Mouse (Mus musculus): ENCODE data around the gene Spint3. TPM values are rescaled to one million over a fixed set of nuclear protein-coding genes. Genes with fewer than 3 reads are reported as not detected.

Gene Spint3
- not detected for polyA plus RNA-seq (2017; shearing (Covaris generic))

GRCm38 (mm10) chr2:164573359-164573758 is at the start of gene Spint3:
Gene Spint3, minus strand, starts transcription at chr2:164573459.

GRCm38 (mm10) chr2:164613471-164613870 is 40.2 kb upstream of the Spint3 start, which contains the start of the genes Wfdc6b and Wfdc8:
Gene Wfdc6b, plus strand, starts transcription at chr2:164613522.
Gene Wfdc8, minus strand, starts transcription at chr2:164613626.

GRCm38 (mm10) chr2:164593494-164593893 is 20.2 kb upstream of the Spint3 start, which contains the start of gene Eppin:
Gene Eppin, minus strand, starts transcription at chr2:164593594.

DNA sequence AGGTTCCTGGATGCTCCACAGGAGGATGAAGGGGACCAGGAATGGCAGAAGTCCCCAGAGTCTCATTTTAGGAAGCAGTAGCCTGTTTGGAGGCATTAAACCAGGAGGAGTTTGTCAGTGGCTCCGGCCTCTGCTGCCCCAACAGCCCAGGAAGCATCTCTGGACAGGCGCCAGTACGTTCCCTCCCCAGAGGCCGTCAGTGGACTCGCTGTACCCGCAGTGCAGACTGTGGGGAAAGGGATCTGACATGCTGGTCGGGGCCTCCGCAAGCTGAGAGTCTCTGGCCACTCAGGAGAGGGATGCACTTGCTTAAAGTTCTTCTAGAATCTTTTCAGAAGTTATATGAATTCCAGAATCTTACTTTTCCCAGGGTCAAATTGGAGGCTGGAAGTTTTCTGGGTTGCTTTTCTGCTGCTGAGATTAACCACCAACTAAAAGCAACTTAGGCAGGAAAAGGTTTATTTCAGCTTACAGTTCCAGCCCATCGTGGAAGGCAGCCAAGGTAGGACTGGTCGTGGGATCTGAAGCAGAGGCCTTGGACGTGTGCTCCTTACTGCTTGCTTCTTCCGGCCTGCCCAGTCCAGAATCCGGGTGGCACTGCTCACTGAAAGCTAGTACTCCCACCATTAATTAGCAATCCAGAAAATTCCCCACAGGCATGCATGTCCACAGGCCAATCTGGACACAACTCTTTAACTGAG is 11.9 kb upstream of the Spint3 start, which contains the start of gene Wfdc6a:
Gene Wfdc6a (minus strand): TSS at position 423 of the 701 bp plus-strand sequence.

GRCm38 (mm10) chr2:164562391-164563188 is 10.7 kb downstream of the Spint3 start, which contains the start of gene Wfdc2:
Gene Wfdc2, plus strand, starts transcription at chr2:164562413.

Other genes with a start within 250 kb of the Spint3 start
- gene Svs5, start 240.7 kb downstream of the Spint3 start, polyA plus RNA-seq (2017; shearing (Covaris generic)), result not detected
- gene Slpi, start 184.4 kb downstream of the Spint3 start, polyA plus RNA-seq (2017; shearing (Covaris generic)), result 5.0 TPM
- gene Rbpjl, start 170.3 kb downstream of the Spint3 start, polyA plus RNA-seq (2017; shearing (Covaris generic)), result not detected
- not detected for gene Matn4, start 168.3 kb downstream of the Spint3 start, polyA plus RNA-seq (2017; shearing (Covaris generic))
- 36.4 TPM for gene Sdc4, start 129.6 kb downstream of the Spint3 start, polyA plus RNA-seq (2017; shearing (Covaris generic))
- 23.4 TPM for gene Sys1, start 116.5 kb downstream of the Spint3 start, polyA plus RNA-seq (2017; shearing (Covaris generic))
- gene Gm20458, start 112.5 kb downstream of the Spint3 start, polyA plus RNA-seq (2017; shearing (Covaris generic)), result 2.2 TPM
- 0.31 TPM for gene Trp53tg5, start 99.7 kb downstream of the Spint3 start, polyA plus RNA-seq (2017; shearing (Covaris generic))
- 5.9 TPM for gene Dbndd2, start 87.4 kb downstream of the Spint3 start, polyA plus RNA-seq (2017; shearing (Covaris generic))
- gene Pigt, start 75.9 kb downstream of the Spint3 start, polyA plus RNA-seq (2017; shearing (Covaris generic)), result 37.1 TPM
- gene Wfdc2, start 11.0 kb downstream of the Spint3 start, polyA plus RNA-seq (2017; shearing (Covaris generic)), result 5.5 TPM
- not detected for gene Wfdc6a, start 12.0 kb upstream of the Spint3 start, polyA plus RNA-seq (2017; shearing (Covaris generic))
- gene Eppin, start 20.1 kb upstream of the Spint3 start, polyA plus RNA-seq (2017; shearing (Covaris generic)), result not detected
- not detected for gene Wfdc6b, start 40.1 kb upstream of the Spint3 start, polyA plus RNA-seq (2017; shearing (Covaris generic))
- gene Wfdc8, start 40.2 kb upstream of the Spint3 start, polyA plus RNA-seq (2017; shearing (Covaris generic)), result not detected
- gene Wfdc16, start 65.3 kb upstream of the Spint3 start, polyA plus RNA-seq (2017; shearing (Covaris generic)), result not detected
- not detected for gene Wfdc10, start 82.6 kb upstream of the Spint3 start, polyA plus RNA-seq (2017; shearing (Covaris generic))
- gene Wfdc9, start 83.1 kb upstream of the Spint3 start, polyA plus RNA-seq (2017; shearing (Covaris generic)), result not detected
- not detected for gene Wfdc11, start 100.6 kb upstream of the Spint3 start, polyA plus RNA-seq (2017; shearing (Covaris generic))
- not detected for gene Wfdc13, start 111.6 kb upstream of the Spint3 start, polyA plus RNA-seq (2017; shearing (Covaris generic))
- gene Spint4, start 125.0 kb upstream of the Spint3 start, polyA plus RNA-seq (2017; shearing (Covaris generic)), result not detected
- not detected for gene Spint5, start 141.8 kb upstream of the Spint3 start, polyA plus RNA-seq (2017; shearing (Covaris generic))
- not detected for gene Wfdc3, start 172.5 kb upstream of the Spint3 start, polyA plus RNA-seq (2017; shearing (Covaris generic))
- gene Dnttip1, start 172.5 kb upstream of the Spint3 start, polyA plus RNA-seq (2017; shearing (Covaris generic)), result 13.0 TPM
- 18.4 TPM for gene Ube2c, start 196.4 kb upstream of the Spint3 start, polyA plus RNA-seq (2017; shearing (Covaris generic))
- gene Tnnc2, start 206.5 kb upstream of the Spint3 start, polyA plus RNA-seq (2017; shearing (Covaris generic)), result not detected
- gene Snx21, start 212.4 kb upstream of the Spint3 start, polyA plus RNA-seq (2017; shearing (Covaris generic)), result 8.1 TPM
- 42.7 TPM for gene Acot8, start 231.4 kb upstream of the Spint3 start, polyA plus RNA-seq (2017; shearing (Covaris generic))
- gene Zswim3, start 231.6 kb upstream of the Spint3 start, polyA plus RNA-seq (2017; shearing (Covaris generic)), result 9.2 TPM
- 26.5 TPM for gene Zswim1, start 249.2 kb upstream of the Spint3 start, polyA plus RNA-seq (2017; shearing (Covaris generic))

Data from activated CD4-positive, CD25-positive, alpha-beta regulatory T cell, adult 9 weeks (primary cell).